Mouse (Mus musculus): Measurements from ENCODE around the gene Ccl21a.
"Not testable (repeated sequence)": the region's sequence is repeated elsewhere in the genome, so short reads cannot be mapped to it uniquely, and the experiment has no call there.

Gene Ccl21a

GRCm38 (mm10) chr4:42773893-42774292 is at the start of gene Ccl21a:
TSS of gene Ccl21a (minus strand) at chr4:42773993.
- H3K36me3 ChIP-seq (ENCODE audit: insufficient read depth, low read length); H3K27me3 ChIP-seq (ENCODE audit: insufficient read depth, low read length); H3K4me1 ChIP-seq (replicated peaks; ENCODE audit: low read depth, low read length); H3K9me3 ChIP-seq (ENCODE audit: low read length); H3K4me3 ChIP-seq (replicated peaks; ENCODE audit: low read length): not testable (repeated sequence)

GRCm38 (mm10) chr4:42756477-42756876 is 17.3 kb downstream of the Ccl21a start, which contains the start of gene Ccl19:
TSS of gene Ccl19 (minus strand) at chr4:42756577.
- not testable (repeated sequence) for H3K4me3 ChIP-seq (replicated peaks; ENCODE audit: low read length); H3K4me1 ChIP-seq (replicated peaks; ENCODE audit: low read depth, low read length); H3K27me3 ChIP-seq (ENCODE audit: insufficient read depth, low read length); H3K9me3 ChIP-seq (ENCODE audit: low read length); H3K36me3 ChIP-seq (ENCODE audit: insufficient read depth, low read length)

GRCm38 (mm10) chr4:42735245-42735644 is 38.5 kb downstream of the Ccl21a start, which contains the start of gene 4930578G10Rik:
TSS of gene 4930578G10Rik (plus strand) at chr4:42735545.
- H3K4me3 ChIP-seq (replicated peaks; ENCODE audit: low read length); H3K27me3 ChIP-seq (ENCODE audit: insufficient read depth, low read length); H3K36me3 ChIP-seq (ENCODE audit: insufficient read depth, low read length); H3K9me3 ChIP-seq (ENCODE audit: low read length); H3K4me1 ChIP-seq (replicated peaks; ENCODE audit: low read depth, low read length): not testable (repeated sequence)

All from E14TG2a.4 (cell line).